Mouse (Mus musculus): ENCODE data around the gene Catip.
"Not testable (repeated sequence)": the region's sequence is repeated elsewhere in the genome, so short reads cannot be mapped to it uniquely, and the experiment has no call there.

Gene Catip

DNA sequence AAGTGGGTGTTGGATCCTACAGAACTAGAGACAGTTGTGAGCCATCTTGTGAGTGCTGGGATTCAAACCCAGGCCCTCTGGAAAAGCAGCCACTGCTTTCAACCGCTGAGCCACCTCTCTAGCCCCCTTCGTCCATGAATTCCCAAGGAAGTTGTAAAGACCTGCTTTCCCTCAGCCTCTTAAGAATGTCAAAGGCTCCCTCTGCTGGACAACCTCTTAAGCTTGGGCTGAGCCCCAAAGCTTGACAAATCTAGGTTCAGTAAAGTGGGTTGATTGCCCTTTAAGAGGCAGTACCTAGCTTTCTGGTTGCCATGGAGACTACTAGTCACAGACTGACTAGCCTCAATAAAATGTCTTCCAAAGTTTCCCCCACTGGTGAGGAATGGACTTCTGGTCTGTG lies at the start of gene Catip:
TSS of gene Catip (plus strand) at position 297 of the 400 bp plus-strand sequence.
- DNase-seq (ENCODE audit: low spot score in 2 of 2), result peak in 1 of 2 experiments; percentile 71

GRCm38 (mm10) chr1:74313049-74313692 lies 48.7 kb upstream of the Catip start:
- DNase-seq (ENCODE audit: low spot score in 2 of 2), result peak in 1 of 2 experiments; percentile 53

GRCm38 (mm10) chr1:74314796-74315195 lies 47.1 kb upstream of the Catip start:
- no peak for DNase-seq (ENCODE audit: low spot score in 2 of 2)

DNA sequence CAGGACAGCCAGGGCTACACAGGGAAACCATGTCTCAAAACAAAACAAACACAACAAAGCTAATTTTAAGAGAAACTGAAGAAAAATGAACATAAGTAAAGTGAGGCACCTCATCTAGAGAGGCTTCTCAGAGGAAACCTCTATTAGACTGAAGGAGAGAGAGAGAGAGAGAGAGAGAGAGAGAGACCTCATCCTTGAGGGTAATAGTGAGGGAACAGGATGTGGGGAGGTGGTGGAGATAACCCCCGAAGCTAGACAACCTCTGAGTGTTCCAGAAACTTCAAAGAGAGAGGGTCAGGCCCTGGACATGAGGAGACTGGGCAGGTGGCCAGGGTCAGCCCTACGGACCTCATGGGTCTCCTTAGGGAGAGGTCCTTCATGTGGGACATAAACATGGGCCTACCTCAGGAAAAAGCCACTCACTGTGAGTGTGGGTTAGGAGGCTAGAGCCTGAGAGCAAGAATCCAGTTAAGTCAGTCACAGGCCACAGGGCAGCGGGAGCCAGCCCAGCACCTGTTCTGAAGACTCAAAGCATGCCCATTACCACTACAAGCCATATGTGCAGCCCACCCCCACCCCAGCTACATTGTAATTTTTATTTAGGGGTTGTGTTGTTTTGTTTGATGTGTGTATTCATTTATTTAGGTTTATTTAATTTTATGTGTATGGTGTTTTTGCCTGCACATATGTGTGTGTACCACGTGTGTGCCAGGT lies 45.6 kb upstream of the Catip start:
- no peak for DNase-seq (ENCODE audit: low spot score in 2 of 2)

GRCm38 (mm10) chr1:74318711-74319110 lies 43.2 kb upstream of the Catip start:
- DNase-seq (ENCODE audit: low spot score in 2 of 2), result no peak

DNA sequence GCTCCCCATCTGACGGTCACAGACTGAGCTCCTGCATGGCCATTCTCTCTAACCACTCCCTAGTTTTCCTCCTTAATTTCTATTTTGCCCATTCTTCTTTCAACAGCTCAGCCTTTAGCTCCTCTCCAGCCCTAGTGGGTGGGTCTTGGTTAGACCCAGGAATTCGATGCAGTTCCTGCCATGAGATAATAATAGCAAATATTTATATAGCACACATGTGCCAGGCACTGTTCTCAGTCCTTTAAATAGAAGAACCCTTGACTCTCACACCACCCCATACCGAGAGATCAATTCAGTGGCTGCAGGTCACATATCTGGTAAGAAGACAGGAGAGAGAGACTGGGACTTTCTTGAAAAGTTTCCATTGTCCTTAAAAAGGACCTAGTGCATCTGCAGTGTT lies 40.5 kb upstream of the Catip start:
- no peak for DNase-seq (ENCODE audit: low spot score in 2 of 2)

- DNase-seq (ENCODE audit: low spot score in 2 of 2), result not testable (repeated sequence)
Observed at GRCm38 (mm10) chr1:74326916-74327315, 35.0 kb upstream of the Catip start.

DNA sequence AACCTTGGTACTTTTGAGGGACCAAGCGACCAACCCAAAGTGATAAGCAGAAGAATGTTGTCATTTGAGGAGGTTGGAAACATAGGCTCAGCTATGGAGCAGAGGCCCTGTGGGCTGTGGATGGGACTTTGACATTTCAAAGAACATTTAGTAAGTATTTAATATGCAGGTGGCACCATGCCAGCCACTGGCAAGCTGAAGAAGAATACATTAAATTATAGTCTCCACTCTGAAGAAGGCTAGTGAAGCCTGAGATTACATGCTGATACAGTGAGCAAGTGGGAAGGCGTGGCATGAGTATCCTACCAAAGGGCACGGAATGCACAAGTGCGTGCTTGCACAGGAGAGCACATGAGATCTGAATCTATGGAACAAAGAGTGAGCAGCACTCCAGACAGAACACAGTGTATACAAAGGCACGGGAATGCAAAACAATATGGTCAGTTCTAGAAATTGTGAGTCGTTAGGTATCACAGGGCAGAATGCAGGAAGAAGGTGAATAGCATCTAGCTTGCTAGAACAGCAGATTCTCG lies 31.9 kb upstream of the Catip start:
- no peak for DNase-seq (ENCODE audit: low spot score in 2 of 2)

GRCm38 (mm10) chr1:74331046-74331681 lies 30.7 kb upstream of the Catip start:
- no peak for DNase-seq (ENCODE audit: low spot score in 2 of 2)

DNA sequence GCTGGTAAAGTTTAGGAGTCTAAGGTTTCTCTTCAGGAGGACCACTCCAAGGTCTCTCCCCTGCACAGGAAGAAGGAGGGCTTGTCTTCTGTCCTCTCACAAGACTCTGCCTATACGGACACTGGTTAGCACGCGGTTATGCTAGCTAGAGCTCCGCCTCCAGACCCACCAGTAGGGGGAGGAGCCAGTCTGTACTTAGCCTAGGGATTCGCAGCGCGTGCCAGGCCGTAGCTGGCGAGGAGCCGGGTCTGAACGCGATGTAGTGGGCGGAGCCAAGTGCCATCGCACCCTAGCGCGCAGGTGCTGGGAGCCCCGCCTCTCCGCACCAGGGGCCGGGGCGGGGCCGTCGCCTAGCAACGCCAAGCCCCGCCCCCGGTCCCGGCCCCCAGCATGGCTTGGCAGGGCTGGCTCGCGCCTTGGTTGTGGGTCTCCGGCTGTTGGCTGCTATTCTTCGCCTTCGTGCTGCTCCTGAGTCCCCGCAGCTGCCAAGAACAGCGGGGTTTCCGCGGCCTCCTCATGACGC lies 29.6 kb upstream of the Catip start:
- DNase-seq (ENCODE audit: low spot score in 2 of 2), result peak; percentile 88 to 96

DNA sequence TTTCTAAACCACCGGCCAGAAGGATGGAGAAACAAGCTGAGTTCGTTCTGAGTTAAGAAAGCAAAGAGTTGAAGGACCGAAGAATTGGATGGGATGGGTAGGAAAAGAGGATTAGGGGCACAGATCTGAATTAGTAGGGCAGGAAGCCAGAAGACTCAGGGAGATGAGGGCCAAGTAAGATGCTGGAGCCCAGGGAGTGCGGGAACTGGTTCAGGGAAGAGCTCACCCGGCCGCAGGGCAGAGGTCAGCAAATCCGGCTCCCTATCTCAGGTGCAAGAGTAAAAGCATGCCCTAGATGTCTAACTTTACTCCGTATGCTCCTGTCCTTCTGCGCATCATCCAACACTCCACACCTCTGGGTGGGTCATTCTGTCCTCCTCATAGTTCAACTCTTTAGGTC lies 29.0 kb upstream of the Catip start:
- DNase-seq (ENCODE audit: low spot score in 2 of 2), result no peak

DNA sequence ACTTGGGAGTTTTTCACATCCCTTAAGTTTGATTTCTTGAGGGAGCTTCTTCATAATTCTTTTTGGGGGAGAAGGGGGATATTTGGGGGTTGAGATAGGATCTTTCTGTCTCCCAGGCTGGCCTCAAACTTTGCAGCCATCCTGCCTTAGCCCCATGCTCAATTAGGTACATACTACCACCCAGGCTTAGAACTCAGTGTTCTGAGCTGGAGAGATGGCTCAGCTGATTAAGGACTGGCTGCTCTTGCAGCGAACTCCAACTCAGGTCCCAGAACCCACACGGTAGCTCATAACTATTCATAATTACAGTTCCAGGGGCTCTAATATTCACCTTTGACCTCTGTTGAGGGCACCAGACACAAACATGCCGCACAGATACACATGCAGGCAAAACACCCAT lies 27.3 kb upstream of the Catip start:
- DNase-seq (ENCODE audit: low spot score in 2 of 2), result no peak

- DNase-seq (ENCODE audit: low spot score in 2 of 2), result no peak
Observed at GRCm38 (mm10) chr1:74335033-74335432, 26.9 kb upstream of the Catip start.

- no peak for DNase-seq (ENCODE audit: low spot score in 2 of 2)
Observed at GRCm38 (mm10) chr1:74335436-74336170, 26.3 kb upstream of the Catip start.

- no peak for DNase-seq (ENCODE audit: low spot score in 2 of 2)
Observed at GRCm38 (mm10) chr1:74337241-74337771, 24.6 kb upstream of the Catip start.

- DNase-seq (ENCODE audit: low spot score in 2 of 2), result no peak
Observed at GRCm38 (mm10) chr1:74338013-74338412, 23.9 kb upstream of the Catip start.

GRCm38 (mm10) chr1:74338626-74339025 lies 23.3 kb upstream of the Catip start:
- no peak for DNase-seq (ENCODE audit: low spot score in 2 of 2)

DNA sequence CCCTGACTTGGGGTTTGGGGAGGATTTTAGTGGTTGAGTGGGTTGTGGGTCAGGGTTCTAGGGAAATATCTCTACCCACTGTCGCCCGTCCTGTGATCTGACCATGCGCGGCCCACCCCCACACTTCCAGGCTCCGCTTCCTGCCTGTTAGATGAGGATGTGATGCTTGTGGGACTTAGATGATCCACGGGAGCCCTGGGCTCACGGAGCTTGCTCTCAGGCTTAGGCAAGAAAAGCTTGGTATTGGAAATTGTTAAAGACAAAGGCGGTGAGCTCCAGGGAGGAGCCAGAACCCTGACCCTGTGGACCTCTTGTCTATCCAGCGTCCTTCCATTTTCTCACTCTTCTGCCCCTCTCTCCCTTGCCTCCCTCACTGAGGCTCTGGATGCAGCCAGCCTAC lies 22.0 kb upstream of the Catip start:
- no peak for DNase-seq (ENCODE audit: low spot score in 2 of 2)

DNA sequence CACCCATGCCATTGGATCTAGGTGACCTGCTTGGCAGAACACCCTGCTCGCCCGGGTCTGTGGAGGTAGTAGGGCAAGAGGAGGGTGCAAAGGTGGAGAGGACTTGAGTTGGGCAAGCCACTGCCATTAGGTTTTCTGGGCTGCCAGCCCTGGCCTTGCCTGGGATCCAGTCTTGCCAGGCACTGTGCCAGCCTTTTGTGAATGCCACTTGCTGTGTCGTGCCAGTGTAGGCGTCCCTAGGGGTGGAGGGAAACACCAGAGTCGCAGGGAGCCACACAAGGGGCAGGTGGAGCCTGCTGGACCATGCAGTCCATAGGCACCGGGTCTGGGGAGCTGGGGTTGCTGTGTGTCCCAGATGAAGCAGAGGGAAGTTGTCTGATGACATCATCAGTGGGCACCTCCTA lies 21.5 kb upstream of the Catip start:
- DNase-seq (ENCODE audit: low spot score in 2 of 2), result peak in 1 of 2 experiments; percentile 25

DNA sequence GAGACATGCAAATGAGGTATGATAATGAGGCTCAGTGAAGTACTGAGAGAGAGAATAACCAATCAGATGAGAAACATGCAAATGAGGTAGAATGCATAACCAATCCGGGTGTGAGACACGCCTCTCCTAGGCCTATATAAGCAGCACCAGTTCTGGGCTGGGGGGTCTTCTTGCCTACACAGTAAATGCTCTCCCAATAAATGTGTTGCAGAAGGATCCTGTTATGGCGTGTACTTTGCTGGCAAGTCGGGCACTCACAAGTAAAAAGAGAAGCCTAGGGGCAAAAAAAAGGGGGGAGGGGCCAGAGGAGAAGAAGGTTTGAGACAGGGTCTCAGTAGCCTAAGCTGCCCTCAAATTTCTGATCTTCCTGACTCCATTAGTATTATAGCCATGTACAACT lies 20.9 kb upstream of the Catip start:
- not testable (repeated sequence) for DNase-seq (ENCODE audit: low spot score in 2 of 2)

DNA sequence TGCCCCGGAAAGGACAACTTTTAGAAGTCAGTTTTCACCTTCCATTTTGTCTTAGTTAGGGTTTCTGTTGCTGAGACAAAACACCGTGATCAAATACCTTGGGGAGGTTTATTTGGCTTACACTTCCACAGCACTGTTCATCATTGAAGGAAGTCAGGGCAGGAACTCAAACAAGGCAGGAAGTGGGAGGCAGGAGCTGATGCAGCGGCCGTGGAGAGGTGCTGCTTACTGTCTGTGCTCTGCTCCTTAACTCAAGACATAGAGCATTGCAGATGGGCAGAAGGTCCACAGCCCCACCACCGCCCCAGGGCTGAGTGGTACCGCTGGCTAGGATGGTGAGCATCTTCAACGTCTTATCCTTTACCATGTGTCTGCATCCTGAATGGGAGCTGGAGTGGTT lies 20.0 kb upstream of the Catip start:
- DNase-seq (ENCODE audit: low spot score in 2 of 2), result no peak

Data from cerebellum, postnatal 4 days (tissue).